Mouse (Mus musculus) mesoderm, embryonic 11.5 days (tissue): ENCODE results near the gene Lrch4.
A peak's percentile ranks its signal among the peaks of the same experiment; 100 is the strongest.
"Not testable (repeated sequence)": the region's sequence is repeated elsewhere in the genome, so short reads cannot be mapped to it uniquely, and the experiment has no call there.

Experiments
- DNase-seq: peaks from one replicate; pipeline ENCODE4 v3.0.0-alpha.2; 2012; ENCODE audit warnings: low read depth, low spot score

Lrch4 gene

GRCm38 (mm10) chr5:137613076-137613475, 15.8 kb upstream of the Lrch4 start:
- DNase-seq: no peak

GRCm38 (mm10) chr5:137613550-137613949, 15.4 kb upstream of the Lrch4 start, which contains the start of gene Pcolce:
TSS of gene Pcolce (minus strand) at chr5:137613784.
- no peak for DNase-seq

DNA sequence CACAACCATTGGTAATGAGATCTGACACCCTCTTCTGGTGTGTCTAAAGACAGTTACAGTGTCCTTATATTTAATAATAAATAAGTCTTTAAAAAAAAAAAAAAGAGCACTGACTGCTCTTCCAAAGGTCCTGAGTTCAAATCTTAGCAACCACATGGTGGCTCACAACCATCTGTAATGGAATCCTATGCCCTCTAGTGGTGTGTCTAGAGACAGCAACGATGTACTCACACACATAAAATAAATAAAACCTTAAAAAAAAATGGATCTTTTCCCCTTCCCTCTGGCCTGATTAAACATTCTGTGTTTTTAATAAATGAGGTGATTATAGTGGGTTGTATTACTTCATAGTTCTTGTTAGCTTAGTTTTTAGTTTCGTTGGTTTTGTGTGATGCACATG, 14.0 kb upstream of the Lrch4 start:
- DNase-seq: not testable (repeated sequence)

- no peak for DNase-seq
These were observed 13.6 kb upstream of the Lrch4 start for GRCm38 (mm10) chr5:137615347-137615746.

DNA sequence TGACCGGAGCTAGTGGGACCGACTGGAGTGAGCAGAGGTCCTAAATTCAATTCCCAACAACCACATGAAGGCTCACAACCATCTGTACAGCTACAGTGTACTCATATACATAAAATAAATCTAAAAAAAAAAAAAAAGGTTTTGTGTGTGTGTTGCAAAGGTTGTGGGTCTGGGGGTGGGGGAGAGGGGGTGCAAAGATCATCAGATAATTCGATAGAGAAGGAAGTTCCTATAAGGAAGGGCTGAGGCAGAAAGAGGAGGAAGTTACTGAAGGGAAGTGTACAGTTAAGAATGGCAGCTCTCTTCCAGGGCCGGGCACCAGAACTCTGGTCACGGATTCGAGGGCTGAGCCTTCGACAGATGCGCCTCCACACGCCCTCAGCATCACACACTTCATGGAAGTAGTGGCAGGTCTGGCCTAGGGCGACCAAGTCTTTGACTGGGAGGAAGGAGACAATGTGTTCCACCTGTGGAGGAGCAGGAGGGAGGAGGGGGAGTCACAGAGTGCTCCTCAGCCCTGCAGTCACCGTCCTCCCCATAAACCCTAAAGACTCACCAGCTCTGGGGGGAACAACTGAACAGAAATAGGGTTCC, 4.9 kb upstream of the Lrch4 start:
- DNase-seq: no peak

GRCm38 (mm10) chr5:137627991-137628390, 930 bp upstream of the Lrch4 start:
- no peak for DNase-seq

DNA sequence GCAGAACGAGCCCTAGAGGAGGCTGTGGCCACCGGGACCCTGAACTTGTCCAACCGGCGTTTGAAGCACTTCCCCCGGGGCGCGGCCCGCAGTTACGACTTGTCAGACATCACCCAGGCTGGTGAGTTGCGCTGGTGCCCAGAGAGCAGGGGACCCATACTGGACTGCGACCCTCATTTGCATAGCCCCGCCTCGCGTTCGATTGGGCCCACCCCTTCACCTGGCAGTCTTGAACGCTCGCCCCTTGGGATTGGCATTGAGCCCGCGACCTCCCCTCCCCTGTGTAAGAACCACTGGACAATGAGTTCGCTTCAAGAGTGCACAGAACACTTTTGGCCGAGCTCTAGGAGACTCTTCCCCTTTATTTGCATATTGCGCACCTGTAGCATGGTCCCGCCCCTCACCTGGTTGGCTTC, 393 bp downstream of the Lrch4 start:
- peak; percentile 58 for DNase-seq

DNA sequence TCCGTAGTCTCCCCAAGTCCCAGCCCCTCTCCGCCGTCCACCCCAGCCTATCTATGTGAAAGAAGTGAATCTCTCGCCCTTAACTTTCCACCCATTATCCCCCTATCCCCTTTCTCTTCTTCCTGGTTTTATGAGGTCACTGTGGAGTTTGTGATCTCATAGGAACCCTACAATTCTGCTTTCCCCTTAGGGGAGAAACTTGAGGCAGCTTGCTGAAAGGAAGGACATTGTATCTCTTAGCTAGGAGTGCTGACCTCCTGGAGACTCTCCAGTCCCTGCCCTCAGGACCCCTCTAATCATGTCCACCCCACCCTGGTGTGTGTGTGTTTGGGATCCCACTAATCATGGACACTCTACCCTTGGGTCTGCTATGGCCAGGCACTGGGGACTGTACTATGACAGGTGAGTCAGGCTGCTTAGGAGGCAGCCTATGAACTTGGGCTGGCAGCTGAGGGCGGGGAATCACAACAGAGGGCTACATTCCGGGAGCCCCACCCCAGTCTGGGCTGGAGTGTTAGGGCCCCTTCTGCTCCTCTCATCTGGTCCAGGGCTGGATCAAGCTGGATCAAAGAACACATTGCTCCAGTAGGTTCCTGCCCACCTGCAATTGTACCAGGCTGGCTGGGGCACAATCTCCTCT, 1.1 kb downstream of the Lrch4 start:
- no peak for DNase-seq

GRCm38 (mm10) chr5:137630602-137631001, 1.7 kb downstream of the Lrch4 start:
- no peak for DNase-seq

GRCm38 (mm10) chr5:137631171-137631570, 2.2 kb downstream of the Lrch4 start:
- no peak for DNase-seq

GRCm38 (mm10) chr5:137631591-137631990, 2.7 kb downstream of the Lrch4 start:
- no peak for DNase-seq

GRCm38 (mm10) chr5:137633397-137634084, 4.6 kb downstream of the Lrch4 start:
- no peak for DNase-seq

GRCm38 (mm10) chr5:137639472-137639871, 10.6 kb downstream of the Lrch4 start:
- DNase-seq: no peak

- DNase-seq: no peak
These were observed 12.1 kb downstream of the Lrch4 start, which contains the start of gene Sap25 for GRCm38 (mm10) chr5:137641054-137641453. TSS of gene Sap25 (plus strand) at chr5:137641334.

GRCm38 (mm10) chr5:137642886-137643285, 14.0 kb downstream of the Lrch4 start:
- no peak for DNase-seq

- DNase-seq: no peak
These were observed 15.6 kb downstream of the Lrch4 start for GRCm38 (mm10) chr5:137644484-137644883.

DNA sequence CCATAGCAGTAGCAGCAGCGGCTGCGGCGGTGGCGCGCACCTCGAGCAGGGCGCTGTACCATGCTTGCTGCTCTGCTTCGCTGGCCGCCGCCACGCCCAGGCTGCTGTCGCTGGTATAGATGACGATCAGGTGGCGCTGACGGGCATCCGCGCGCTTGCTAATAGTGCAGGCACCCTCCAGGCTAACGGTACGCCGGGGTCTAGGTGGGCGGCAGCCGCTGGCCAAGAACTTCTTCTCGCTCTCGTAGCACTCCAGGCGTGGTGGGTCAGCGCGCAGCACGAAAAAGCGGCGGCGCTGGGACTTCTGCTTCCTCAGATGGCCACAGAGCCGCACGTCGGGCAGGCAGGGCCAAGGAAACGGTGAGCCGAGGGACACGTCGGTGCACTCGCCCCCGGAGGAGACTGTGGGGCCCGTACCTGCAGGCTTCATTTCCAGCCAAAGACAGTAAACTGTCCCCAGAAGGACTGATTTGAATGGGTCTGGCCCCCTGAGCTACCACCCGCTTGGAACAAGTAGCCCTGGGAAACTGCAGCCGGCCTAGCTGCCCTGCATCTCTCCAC, 16.2 kb downstream of the Lrch4 start:
- DNase-seq: no peak

GRCm38 (mm10) chr5:137645652-137646091, 16.8 kb downstream of the Lrch4 start, which contains the start of gene Irs3:
TSS of gene Irs3 (minus strand) at chr5:137645714.
- DNase-seq: no peak

GRCm38 (mm10) chr5:137647827-137648601, 19.1 kb downstream of the Lrch4 start:
- DNase-seq: no peak

GRCm38 (mm10) chr5:137649251-137649650, 20.3 kb downstream of the Lrch4 start:
- no peak for DNase-seq
